Mouse (Mus musculus): ENCODE data around the gene Zbtb22. TPM values are rescaled to one million over a fixed set of nuclear protein-coding genes. Genes with fewer than 3 reads are reported as not detected.

Zbtb22 gene
- 1.7 TPM for polyA plus RNA-seq (2014; fragmentation: Illumina TruSeq; extraction: RNeasy Lipid Tissue Mini Kit (QIAGEN cat#74804); ENCODE audit: low read depth, low replicate concordance)

DNA sequence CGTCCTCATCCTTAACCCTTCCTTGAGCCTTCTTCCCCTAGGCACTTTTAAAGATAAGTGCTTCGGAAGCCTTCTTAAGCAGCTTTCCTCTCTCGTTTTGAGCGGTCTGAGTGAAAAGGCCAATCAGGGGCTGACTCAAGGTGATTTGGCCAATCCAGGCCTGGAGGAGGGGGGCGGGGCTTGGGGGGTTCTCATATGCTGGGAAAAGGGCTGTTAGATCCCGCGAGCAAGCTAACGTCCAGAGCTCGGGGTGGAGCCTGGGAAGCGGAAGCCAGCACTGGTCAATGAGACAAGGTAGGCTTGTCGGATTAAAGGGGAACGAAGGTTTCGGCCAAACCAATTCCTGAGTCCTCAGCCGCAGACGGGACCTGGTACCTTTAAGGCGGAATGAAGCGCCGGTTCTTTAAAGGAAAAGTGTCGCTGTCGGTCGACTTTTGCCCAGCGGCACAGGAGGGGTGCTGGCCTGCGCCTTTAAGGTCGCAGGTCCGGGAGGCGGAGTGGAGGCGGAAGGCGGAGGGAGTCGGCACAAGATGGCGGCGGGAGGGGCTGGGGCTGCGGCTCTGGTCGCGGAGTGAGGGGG is at the start of gene Zbtb22, which contains the start of gene Tapbp:
TSS of gene Zbtb22 (plus strand) at position 234 of the 580 bp plus-strand sequence.
TSS of gene Tapbp (plus strand) at position 229 of the 580 bp plus-strand sequence.

GRCm38 (mm10) chr17:33873537-33873936 is 42.2 kb upstream of the Zbtb22 start, which contains the start of gene Gm7029:
Gene Gm7029, plus strand, starts transcription at chr17:33873837.

DNA sequence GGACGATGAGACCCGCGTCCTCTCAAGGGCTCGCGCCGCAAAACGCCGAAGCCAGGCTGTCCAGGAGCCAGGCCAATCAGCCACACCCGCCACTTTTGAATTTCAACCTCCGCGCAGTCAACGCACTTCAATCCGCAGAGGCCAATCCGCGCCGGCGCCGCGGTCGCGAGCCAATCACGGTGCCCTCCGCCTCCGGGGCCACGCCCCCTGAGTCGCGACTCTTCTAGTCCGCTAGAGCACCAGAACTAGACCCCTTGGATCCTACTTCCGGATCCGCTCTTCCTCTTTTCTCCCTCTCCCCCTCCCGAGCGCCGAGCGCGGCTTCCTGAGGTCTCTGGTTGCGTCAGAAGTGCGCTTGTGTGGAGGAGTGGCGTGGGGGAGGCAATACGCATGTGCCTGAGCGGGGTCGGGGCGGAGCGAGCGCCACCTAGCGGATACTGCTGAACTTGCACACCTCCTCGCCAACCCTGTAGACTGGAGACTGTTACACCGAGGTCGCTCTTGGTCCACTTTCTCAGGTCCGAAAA is 25.1 kb upstream of the Zbtb22 start, which contains the start of gene Kifc1:
TSS of gene Kifc1 (minus strand) at position 129 of the 527 bp plus-strand sequence.

DNA sequence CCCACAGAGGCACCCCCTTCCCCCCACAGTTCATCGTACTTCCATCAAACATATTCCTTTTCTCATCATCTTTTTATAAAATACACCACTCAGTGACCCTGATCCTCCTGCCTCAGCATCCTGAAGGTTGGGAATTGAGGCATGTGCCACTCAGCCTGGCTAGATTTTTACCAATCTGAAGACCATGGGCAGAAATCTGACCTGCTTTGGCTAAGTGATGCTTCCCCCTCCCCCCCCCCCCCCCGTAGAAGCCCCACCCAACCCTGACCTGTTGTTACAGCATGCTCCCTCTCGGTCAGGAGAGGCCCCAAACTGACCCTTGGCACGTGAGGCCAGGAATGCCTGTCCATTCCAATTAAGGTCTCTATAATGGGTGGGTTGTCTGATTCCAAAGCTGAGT is 10.9 kb upstream of the Zbtb22 start, which contains the start of gene Platr17:
TSS of gene Platr17 (plus strand) at position 301 of the 400 bp plus-strand sequence.

DNA sequence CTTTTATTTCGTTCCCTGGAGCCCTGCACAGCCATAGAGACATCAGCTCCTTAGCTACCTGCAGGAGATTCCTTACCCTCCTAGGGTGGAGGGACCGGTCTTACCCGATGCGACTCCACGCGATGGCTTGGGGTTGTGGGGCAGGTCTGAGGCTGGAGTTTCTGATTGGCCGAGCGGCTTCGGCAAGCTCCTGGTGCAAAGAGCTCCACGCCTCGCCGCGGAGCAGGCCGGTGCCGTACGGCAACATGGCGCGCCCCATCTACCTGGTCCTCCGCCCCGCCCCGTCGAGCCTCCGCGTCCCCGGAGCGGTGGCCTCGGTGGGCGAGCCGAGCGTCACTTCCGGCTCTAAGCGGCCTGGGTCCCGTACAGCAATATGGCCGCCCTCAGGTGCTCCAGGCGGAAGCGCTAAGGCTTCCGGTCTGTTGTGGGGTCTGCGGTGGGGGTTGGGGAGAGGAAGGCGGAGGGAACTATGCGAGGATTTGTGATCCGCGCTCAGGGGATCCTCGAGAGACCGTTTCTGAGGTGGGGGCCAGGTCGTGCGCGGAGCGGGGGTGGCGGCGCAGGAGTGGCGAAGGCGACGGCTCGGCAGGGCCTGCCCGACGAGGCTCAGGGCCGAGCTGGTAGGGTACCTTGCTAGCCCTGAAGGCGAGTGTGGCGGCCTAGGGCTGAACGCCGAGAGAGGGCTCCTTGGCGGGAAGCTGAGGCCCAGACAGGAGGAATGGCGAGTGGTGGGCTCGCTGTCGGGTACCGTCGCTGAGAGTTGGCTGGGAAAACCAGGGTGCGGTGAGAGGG is 6.4 kb upstream of the Zbtb22 start, which contains the start of gene Daxx:
TSS of gene Daxx (plus strand) at position 338 of the 792 bp plus-strand sequence.

GRCm38 (mm10) chr17:33929371-33930279 is 13.9 kb downstream of the Zbtb22 start, which contains the start of gene Rgl2:
Gene Rgl2, plus strand, starts transcription at chr17:33929543.

DNA sequence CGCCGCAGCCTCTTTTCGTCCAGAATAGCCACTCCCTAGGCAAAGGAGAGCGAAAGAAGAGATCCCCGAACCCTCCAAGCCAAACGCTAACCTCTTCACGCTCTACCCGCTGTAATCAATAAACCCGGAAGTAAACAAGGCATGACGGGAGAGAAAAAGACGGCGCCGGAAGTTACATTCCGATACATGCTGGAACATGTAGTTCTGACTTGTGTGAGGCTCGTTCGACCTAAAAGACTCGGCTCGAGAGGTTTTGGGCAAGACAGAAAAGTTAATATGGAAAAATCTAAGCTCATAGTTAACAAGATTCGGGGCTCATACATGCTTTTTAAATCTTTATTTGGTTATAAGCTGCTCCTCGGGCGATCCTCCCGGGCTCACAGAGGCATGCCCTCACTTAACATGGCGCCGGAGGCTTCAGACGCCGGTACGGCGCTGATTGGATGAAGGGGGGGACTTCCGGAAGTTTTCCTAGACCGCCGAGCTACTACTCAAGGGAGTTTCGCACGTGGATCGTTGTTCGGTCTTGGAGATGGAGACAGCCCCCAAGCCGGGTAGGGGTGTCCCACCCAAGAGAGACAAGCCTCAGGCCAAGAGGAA is 24.6 kb downstream of the Zbtb22 start, which contains the start of the genes Pfdn6 and Wdr46:
TSS of gene Pfdn6 (minus strand) at position 138 of the 600 bp plus-strand sequence.
TSS of gene Wdr46 (plus strand) at position 455 of the 600 bp plus-strand sequence.

GRCm38 (mm10) chr17:33951021-33951946 is 35.6 kb downstream of the Zbtb22 start, which contains the start of gene B3galt4:
Gene B3galt4, minus strand, starts transcription at chr17:33951488.

GRCm38 (mm10) chr17:33955555-33956214 is 40.0 kb downstream of the Zbtb22 start, which contains the start of the genes Vps52 and Rps18:
Gene Vps52, plus strand, starts transcription at chr17:33955812.
Gene Rps18, minus strand, starts transcription at chr17:33956001.

Other genes starting within 250 kb of the Zbtb22 start
- gene Hnrnpm, start 229.0 kb upstream of the Zbtb22 start, polyA plus RNA-seq (2014; fragmentation: Illumina TruSeq; extraction: RNeasy Lipid Tissue Mini Kit (QIAGEN cat#74804); ENCODE audit: low read depth, low replicate concordance) = 147 TPM
- 24.2 TPM for gene March2, start 197.2 kb upstream of the Zbtb22 start, polyA plus RNA-seq (2014; fragmentation: Illumina TruSeq; extraction: RNeasy Lipid Tissue Mini Kit (QIAGEN cat#74804); ENCODE audit: low read depth, low replicate concordance)
- 9.3 TPM for gene Rab11b, start 155.4 kb upstream of the Zbtb22 start, polyA plus RNA-seq (2014; fragmentation: Illumina TruSeq; extraction: RNeasy Lipid Tissue Mini Kit (QIAGEN cat#74804); ENCODE audit: low read depth, low replicate concordance)
- 8.0 TPM for gene Angptl4, start 134.1 kb upstream of the Zbtb22 start, polyA plus RNA-seq (2014; fragmentation: Illumina TruSeq; extraction: RNeasy Lipid Tissue Mini Kit (QIAGEN cat#74804); ENCODE audit: low read depth, low replicate concordance)
- 3.1 TPM for gene Kank3, start 105.4 kb upstream of the Zbtb22 start, polyA plus RNA-seq (2014; fragmentation: Illumina TruSeq; extraction: RNeasy Lipid Tissue Mini Kit (QIAGEN cat#74804); ENCODE audit: low read depth, low replicate concordance)
- 37.1 TPM for gene Rps28, start 91.3 kb upstream of the Zbtb22 start, polyA plus RNA-seq (2014; fragmentation: Illumina TruSeq; extraction: RNeasy Lipid Tissue Mini Kit (QIAGEN cat#74804); ENCODE audit: low read depth, low replicate concordance)
- 24.4 TPM for gene Ndufa7, start 91.3 kb upstream of the Zbtb22 start, polyA plus RNA-seq (2014; fragmentation: Illumina TruSeq; extraction: RNeasy Lipid Tissue Mini Kit (QIAGEN cat#74804); ENCODE audit: low read depth, low replicate concordance)
- gene Cd320, start 72.8 kb upstream of the Zbtb22 start, polyA plus RNA-seq (2014; fragmentation: Illumina TruSeq; extraction: RNeasy Lipid Tissue Mini Kit (QIAGEN cat#74804); ENCODE audit: low read depth, low replicate concordance) = 1.5 TPM
- gene Gm7029, start 42.1 kb upstream of the Zbtb22 start, polyA plus RNA-seq (2014; fragmentation: Illumina TruSeq; extraction: RNeasy Lipid Tissue Mini Kit (QIAGEN cat#74804); ENCODE audit: low read depth, low replicate concordance) = not detected
- gene Kifc1, start 25.2 kb upstream of the Zbtb22 start, polyA plus RNA-seq (2014; fragmentation: Illumina TruSeq; extraction: RNeasy Lipid Tissue Mini Kit (QIAGEN cat#74804); ENCODE audit: low read depth, low replicate concordance) = not detected
- gene Platr17, start 10.8 kb upstream of the Zbtb22 start, polyA plus RNA-seq (2014; fragmentation: Illumina TruSeq; extraction: RNeasy Lipid Tissue Mini Kit (QIAGEN cat#74804); ENCODE audit: low read depth, low replicate concordance) = not detected
- 3.7 TPM for gene Daxx, start 6.5 kb upstream of the Zbtb22 start, polyA plus RNA-seq (2014; fragmentation: Illumina TruSeq; extraction: RNeasy Lipid Tissue Mini Kit (QIAGEN cat#74804); ENCODE audit: low read depth, low replicate concordance)
- 29.5 TPM for gene Tapbp, start within 50 bp of the Zbtb22 start, polyA plus RNA-seq (2014; fragmentation: Illumina TruSeq; extraction: RNeasy Lipid Tissue Mini Kit (QIAGEN cat#74804); ENCODE audit: low read depth, low replicate concordance)
- gene Rgl2, start 13.6 kb downstream of the Zbtb22 start, polyA plus RNA-seq (2014; fragmentation: Illumina TruSeq; extraction: RNeasy Lipid Tissue Mini Kit (QIAGEN cat#74804); ENCODE audit: low read depth, low replicate concordance) = 0.64 TPM
- gene Pfdn6, start 24.4 kb downstream of the Zbtb22 start, polyA plus RNA-seq (2014; fragmentation: Illumina TruSeq; extraction: RNeasy Lipid Tissue Mini Kit (QIAGEN cat#74804); ENCODE audit: low read depth, low replicate concordance) = 12.6 TPM
- 1.2 TPM for gene Wdr46, start 24.8 kb downstream of the Zbtb22 start, polyA plus RNA-seq (2014; fragmentation: Illumina TruSeq; extraction: RNeasy Lipid Tissue Mini Kit (QIAGEN cat#74804); ENCODE audit: low read depth, low replicate concordance)
- not detected for gene B3galt4, start 35.6 kb downstream of the Zbtb22 start, polyA plus RNA-seq (2014; fragmentation: Illumina TruSeq; extraction: RNeasy Lipid Tissue Mini Kit (QIAGEN cat#74804); ENCODE audit: low read depth, low replicate concordance)
- 3.0 TPM for gene Vps52, start 39.9 kb downstream of the Zbtb22 start, polyA plus RNA-seq (2014; fragmentation: Illumina TruSeq; extraction: RNeasy Lipid Tissue Mini Kit (QIAGEN cat#74804); ENCODE audit: low read depth, low replicate concordance)
- 51.8 TPM for gene Rps18, start 40.1 kb downstream of the Zbtb22 start, polyA plus RNA-seq (2014; fragmentation: Illumina TruSeq; extraction: RNeasy Lipid Tissue Mini Kit (QIAGEN cat#74804); ENCODE audit: low read depth, low replicate concordance)
- 848 TPM for gene H2-K1, start 84.4 kb downstream of the Zbtb22 start, polyA plus RNA-seq (2014; fragmentation: Illumina TruSeq; extraction: RNeasy Lipid Tissue Mini Kit (QIAGEN cat#74804); ENCODE audit: low read depth, low replicate concordance)
- 1.8 TPM for gene Ring1, start 108.8 kb downstream of the Zbtb22 start, polyA plus RNA-seq (2014; fragmentation: Illumina TruSeq; extraction: RNeasy Lipid Tissue Mini Kit (QIAGEN cat#74804); ENCODE audit: low read depth, low replicate concordance)
- gene H2-Ke6, start 112.2 kb downstream of the Zbtb22 start, polyA plus RNA-seq (2014; fragmentation: Illumina TruSeq; extraction: RNeasy Lipid Tissue Mini Kit (QIAGEN cat#74804); ENCODE audit: low read depth, low replicate concordance) = 13.3 TPM
- gene Slc39a7, start 115.8 kb downstream of the Zbtb22 start, polyA plus RNA-seq (2014; fragmentation: Illumina TruSeq; extraction: RNeasy Lipid Tissue Mini Kit (QIAGEN cat#74804); ENCODE audit: low read depth, low replicate concordance) = 3.2 TPM
- gene Rxrb, start 115.9 kb downstream of the Zbtb22 start, polyA plus RNA-seq (2014; fragmentation: Illumina TruSeq; extraction: RNeasy Lipid Tissue Mini Kit (QIAGEN cat#74804); ENCODE audit: low read depth, low replicate concordance) = 1.4 TPM
- gene Col11a2, start 123.5 kb downstream of the Zbtb22 start, polyA plus RNA-seq (2014; fragmentation: Illumina TruSeq; extraction: RNeasy Lipid Tissue Mini Kit (QIAGEN cat#74804); ENCODE audit: low read depth, low replicate concordance) = not detected
- not detected for gene H2-Oa, start 176.4 kb downstream of the Zbtb22 start, polyA plus RNA-seq (2014; fragmentation: Illumina TruSeq; extraction: RNeasy Lipid Tissue Mini Kit (QIAGEN cat#74804); ENCODE audit: low read depth, low replicate concordance)
- 1.2 TPM for gene H2-DMa, start 203.6 kb downstream of the Zbtb22 start, polyA plus RNA-seq (2014; fragmentation: Illumina TruSeq; extraction: RNeasy Lipid Tissue Mini Kit (QIAGEN cat#74804); ENCODE audit: low read depth, low replicate concordance)
- 94.0 TPM for gene Brd2, start 206.7 kb downstream of the Zbtb22 start, polyA plus RNA-seq (2014; fragmentation: Illumina TruSeq; extraction: RNeasy Lipid Tissue Mini Kit (QIAGEN cat#74804); ENCODE audit: low read depth, low replicate concordance)
- 0.64 TPM for gene H2-DMb2, start 227.4 kb downstream of the Zbtb22 start, polyA plus RNA-seq (2014; fragmentation: Illumina TruSeq; extraction: RNeasy Lipid Tissue Mini Kit (QIAGEN cat#74804); ENCODE audit: low read depth, low replicate concordance)
- 2.6 TPM for gene H2-DMb1, start 237.2 kb downstream of the Zbtb22 start, polyA plus RNA-seq (2014; fragmentation: Illumina TruSeq; extraction: RNeasy Lipid Tissue Mini Kit (QIAGEN cat#74804); ENCODE audit: low read depth, low replicate concordance)